Mouse (Mus musculus): ENCODE data around the gene Sema3g. TPM values are rescaled to one million over a fixed set of nuclear protein-coding genes. Genes with fewer than 3 reads are reported as not detected.

Sema3g gene
- polyA plus RNA-seq, 1 experiment from 2014 or later, result 0.93 TPM

- Histone ChIP-seq H3K4me1 (peaks cover 15% of the 10 kb centered on the region; the same call in 1 of the 2 replicates), H3K4me2 (no peak overlapping the region), H3K9ac (no peak overlapping the region), H3K9me3 (no peaks in the 10 kb centered on the region), H3K27ac (no peak overlapping the region), H3K36me3 (replicated peaks) (peaks cover 91% of the 10 kb centered on the region), H3K4me3 (replicated peaks) (no peak overlapping the region), H3K27me3 (no peaks in the 10 kb centered on the region)
- ATAC-seq (ENCODE audit: low FRiP score), result no peak
- WGBS, result 80% methylated on average over 16 of the region's 16 CpGs
Observed at GRCm38 (mm10) chr14:31197547-31198516, 19.8 kb upstream of the Sema3g start.

- Histone ChIP-seq H3K36me3 (replicated peaks) (peaks cover 91% of the 10 kb centered on the region), H3K27ac (no peak overlapping the region), H3K4me1 (peaks cover 21% of the 10 kb centered on the region), H3K4me3 (replicated peaks) (no peak overlapping the region), H3K9ac (no peak overlapping the region), H3K27me3 (no peaks in the 10 kb centered on the region), H3K4me2 (no peak overlapping the region), H3K9me3 (no peaks in the 10 kb centered on the region)
- no peak for ATAC-seq (ENCODE audit: low FRiP score)
- 96% methylated on average over 7 of the region's 7 CpGs for WGBS
Observed at GRCm38 (mm10) chr14:31199599-31199998, 18.1 kb upstream of the Sema3g start.

DNA sequence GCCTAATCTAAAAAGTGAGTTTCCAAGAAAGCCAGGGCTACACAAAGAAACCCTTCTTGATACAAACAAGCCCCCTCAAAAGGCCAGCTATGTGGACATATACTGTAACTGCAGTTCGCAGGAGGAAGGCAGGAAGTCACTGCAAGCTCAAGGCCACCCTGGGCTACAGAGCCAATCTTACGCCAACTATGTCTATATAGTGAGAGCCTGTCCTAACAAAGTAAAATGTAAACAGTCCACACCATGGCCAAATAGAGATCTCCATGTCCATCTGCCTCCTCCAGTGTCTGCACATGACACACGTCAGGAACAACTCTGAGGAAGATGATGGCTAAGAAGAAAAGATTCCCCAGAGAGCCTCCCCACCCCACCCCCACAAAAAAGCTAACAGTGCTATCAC lies 17.6 kb upstream of the Sema3g start:
- H3K4me2 ChIP-seq, result no peak overlapping the region
- no peaks in the 10 kb centered on the region for H3K27me3 ChIP-seq
- H3K9me3 ChIP-seq, result no peaks in the 10 kb centered on the region
- H3K4me3 ChIP-seq (replicated peaks), result no peak overlapping the region
- no peak overlapping the region for H3K9ac ChIP-seq
- no peak for ATAC-seq (ENCODE audit: low FRiP score)
- peaks cover 25% of the 10 kb centered on the region for H3K4me1 ChIP-seq
- no peak overlapping the region for H3K27ac ChIP-seq
- H3K36me3 ChIP-seq (replicated peaks), result peaks cover 87% of the 10 kb centered on the region
- WGBS, result 88% methylated on average over 3 of the region's 3 CpGs

DNA sequence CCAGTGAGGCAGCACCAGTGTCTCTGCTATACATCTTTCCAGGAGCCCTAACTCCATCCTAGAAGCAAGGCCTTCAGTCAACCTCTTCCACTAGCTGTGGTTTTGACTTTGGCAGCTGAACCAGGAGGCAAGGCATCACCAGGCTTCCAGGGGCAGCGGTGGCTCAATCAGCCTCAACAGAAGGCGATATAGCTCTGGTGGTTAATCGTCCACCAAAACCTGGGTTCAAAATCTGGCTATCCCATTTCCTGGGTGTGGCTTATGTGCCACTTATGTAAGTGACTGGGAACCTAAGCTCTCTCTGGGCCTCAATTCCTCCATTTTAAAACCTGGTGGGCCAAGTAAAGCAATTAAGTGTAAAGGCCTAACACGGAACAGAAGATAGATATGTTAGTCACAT lies 12.8 kb upstream of the Sema3g start:
- Histone ChIP-seq H3K9ac (peak overlapping the region; percentile 90), H3K4me2 (peak overlapping the region; percentile 72), H3K4me1 (peaks cover 24% of the 10 kb centered on the region), H3K27me3 (peaks cover 3% of the 10 kb centered on the region; the same call in 1 of the 2 replicates), H3K36me3 (replicated peaks) (peaks cover 47% of the 10 kb centered on the region), H3K4me3 (replicated peaks) (peak overlapping the region; percentile 74), H3K9me3 (no peaks in the 10 kb centered on the region), H3K27ac (peak overlapping the region; percentile 89)
- WGBS, result 81% methylated on average over 4 of the region's 4 CpGs
- no peak for ATAC-seq (ENCODE audit: low FRiP score)

DNA sequence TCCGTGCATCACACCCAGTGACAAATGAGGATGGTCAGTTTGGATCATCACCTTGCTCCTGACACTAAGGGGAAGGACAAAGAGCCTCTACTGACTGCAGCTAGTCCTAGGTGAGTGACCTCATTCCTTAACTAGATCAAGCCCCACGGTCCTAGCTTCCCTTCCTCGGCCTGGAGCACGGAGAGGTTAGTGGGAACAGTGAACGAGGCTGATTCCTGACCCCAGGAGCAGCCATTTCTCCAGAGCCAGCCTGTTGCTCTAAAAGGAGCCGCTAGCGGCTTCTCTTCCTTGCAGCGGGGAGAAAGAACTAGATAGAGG lies 12.5 kb upstream of the Sema3g start:
- peak overlapping the region; percentile 72 for H3K4me2 ChIP-seq
- H3K36me3 ChIP-seq (replicated peaks), result peaks cover 43% of the 10 kb centered on the region
- H3K9ac ChIP-seq, result peak overlapping the region; percentile 90
- peak overlapping the region; percentile 74 for H3K4me3 ChIP-seq (replicated peaks)
- H3K4me1 ChIP-seq, result peaks cover 24% of the 10 kb centered on the region
- H3K27me3 ChIP-seq, result peaks cover 3% of the 10 kb centered on the region; the same call in 1 of the 2 replicates
- WGBS, result 31% methylated on average over 8 of the region's 8 CpGs
- H3K9me3 ChIP-seq, result no peaks in the 10 kb centered on the region
- ATAC-seq (ENCODE audit: low FRiP score), result peak; percentile 10; the same call in 1 of the 2 replicates
- peak overlapping the region; percentile 89 for H3K27ac ChIP-seq

GRCm38 (mm10) chr14:31205562-31206467 lies 11.8 kb upstream of the Sema3g start:
- peak overlapping the region; percentile 89 for H3K27ac ChIP-seq
- peaks cover 3% of the 10 kb centered on the region; the same call in 1 of the 2 replicates for H3K27me3 ChIP-seq
- H3K36me3 ChIP-seq (replicated peaks), result peaks cover 37% of the 10 kb centered on the region
- H3K9me3 ChIP-seq, result no peaks in the 10 kb centered on the region
- ATAC-seq (ENCODE audit: low FRiP score), result peak; percentile 68
- peak overlapping the region; percentile 74 for H3K4me3 ChIP-seq (replicated peaks)
- peak overlapping the region; percentile 72 for H3K4me2 ChIP-seq
- 2% methylated on average over 39 of the region's 39 CpGs for WGBS
- H3K4me1 ChIP-seq, result peaks cover 24% of the 10 kb centered on the region
- peak overlapping the region; percentile 90 for H3K9ac ChIP-seq

GRCm38 (mm10) chr14:31206472-31206981 lies 11.1 kb upstream of the Sema3g start:
- Histone ChIP-seq H3K36me3 (replicated peaks) (peaks cover 30% of the 10 kb centered on the region), H3K4me2 (peak overlapping the region; percentile 72), H3K9me3 (no peaks in the 10 kb centered on the region), H3K4me1 (peaks cover 24% of the 10 kb centered on the region), H3K27ac (peak overlapping the region; percentile 89), H3K9ac (peak overlapping the region; percentile 90), H3K27me3 (peaks cover 3% of the 10 kb centered on the region; the same call in 1 of the 2 replicates), H3K4me3 (replicated peaks) (peak overlapping the region; percentile 74)
- ATAC-seq (ENCODE audit: low FRiP score), result peak; percentile 85
- WGBS, result under 1% methylated on average over 48 of the region's 48 CpGs

DNA sequence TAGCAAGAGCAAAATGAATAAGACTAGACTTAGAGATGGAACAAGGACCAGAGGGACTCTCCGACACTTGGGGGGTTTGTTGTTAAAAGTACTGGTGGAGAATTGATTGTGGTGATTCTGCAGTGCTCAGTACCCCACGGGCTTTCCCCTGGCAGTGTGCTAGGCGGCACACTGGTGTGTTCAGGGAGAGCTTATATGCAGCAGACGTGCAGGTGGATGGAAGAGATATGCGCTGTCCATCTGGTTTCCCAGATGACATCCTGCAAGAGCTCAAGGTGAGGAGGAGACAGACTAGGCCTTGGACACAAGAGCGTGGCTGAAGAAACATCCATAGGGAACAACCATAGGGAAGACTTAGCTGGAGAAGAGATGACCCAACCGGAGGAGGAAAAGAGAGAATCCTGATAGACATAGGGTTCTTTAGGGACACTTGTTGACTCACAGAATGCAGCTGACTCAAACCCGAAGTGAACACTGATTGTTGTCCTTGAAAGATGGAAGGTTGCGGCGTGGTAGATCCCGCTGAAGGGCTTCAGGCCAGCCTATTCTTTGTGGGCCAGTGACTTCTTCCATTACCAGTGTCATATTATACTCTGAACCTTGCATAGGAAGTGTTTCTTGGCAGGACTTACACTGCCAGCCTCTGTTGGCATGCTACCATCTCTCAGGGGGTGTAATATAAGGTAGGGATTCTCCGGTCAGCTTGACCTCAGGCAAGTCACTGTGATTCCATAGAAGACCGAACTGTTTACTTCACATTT lies 10.4 kb upstream of the Sema3g start:
- WGBS, result 85% methylated on average over 13 of the region's 13 CpGs
- ATAC-seq (ENCODE audit: low FRiP score), result peak; percentile 25
- Histone ChIP-seq H3K9ac (peak overlapping the region; percentile 90), H3K27me3 (peaks cover 3% of the 10 kb centered on the region; the same call in 1 of the 2 replicates), H3K27ac (peak overlapping the region; percentile 89; the same call in 1 of the 2 replicates), H3K4me2 (peak overlapping the region; percentile 72), H3K9me3 (no peaks in the 10 kb centered on the region), H3K4me3 (replicated peaks) (peak overlapping the region; percentile 74), H3K4me1 (peaks cover 24% of the 10 kb centered on the region), H3K36me3 (replicated peaks) (peaks cover 23% of the 10 kb centered on the region)

DNA sequence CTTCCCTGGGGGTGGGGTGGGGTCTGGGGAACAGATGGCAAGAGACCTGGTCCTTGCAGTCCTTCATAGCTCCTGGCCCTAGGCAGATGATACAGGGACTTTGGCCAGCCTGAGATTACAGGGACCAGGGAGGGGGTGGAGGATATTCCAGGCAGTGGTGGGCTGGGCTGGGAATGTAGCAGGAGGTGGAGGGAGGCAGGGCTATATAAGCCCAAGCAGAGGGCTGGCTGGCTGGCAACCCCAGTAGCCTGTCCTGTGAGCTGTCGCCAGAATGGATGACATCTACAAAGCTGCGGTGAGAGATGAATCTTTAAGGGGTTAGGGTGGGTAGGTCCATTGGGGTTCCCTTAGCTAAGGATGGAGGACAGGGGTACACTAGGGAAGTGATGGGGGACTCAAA lies 9.6 kb upstream of the Sema3g start, which contains the start of gene Tnnc1:
Tnnc1 (plus strand) TSS at position 229 of the 400 bp plus-strand sequence.
- peaks cover 3% of the 10 kb centered on the region; the same call in 1 of the 2 replicates for H3K27me3 ChIP-seq
- H3K4me3 ChIP-seq (replicated peaks), result peak within 1 kb of the TSS; percentile 74; the same call in 1 of the 2 replicates
- ATAC-seq (ENCODE audit: low FRiP score), result no peak
- H3K4me2 ChIP-seq, result peak within 1 kb of the TSS; percentile 72
- H3K36me3 ChIP-seq (replicated peaks), result peaks cover 14% of the 10 kb centered on the region
- 77% methylated on average over 2 of the region's 2 CpGs for WGBS
- H3K27ac ChIP-seq, result no peak within 1 kb of the TSS
- H3K9me3 ChIP-seq, result no peaks in the 10 kb centered on the region
- H3K4me1 ChIP-seq, result peaks cover 24% of the 10 kb centered on the region
- peak within 1 kb of the TSS; percentile 90 for H3K9ac ChIP-seq

- no peak overlapping the region for H3K4me2 ChIP-seq
- H3K9me3 ChIP-seq, result no peaks in the 10 kb centered on the region
- no peak for ATAC-seq (ENCODE audit: low FRiP score)
- no peak overlapping the region for H3K27ac ChIP-seq
- H3K36me3 ChIP-seq (replicated peaks), result peaks cover 4% of the 10 kb centered on the region
- H3K4me1 ChIP-seq, result peaks cover 19% of the 10 kb centered on the region
- peaks cover 7% of the 10 kb centered on the region; the same call in 1 of the 2 replicates for H3K27me3 ChIP-seq
- WGBS, result 80% methylated on average over 4 of the region's 4 CpGs
- no peak overlapping the region for H3K4me3 ChIP-seq (replicated peaks)
- no peak overlapping the region for H3K9ac ChIP-seq
Observed at GRCm38 (mm10) chr14:31209133-31209557, 8.5 kb upstream of the Sema3g start.

- Histone ChIP-seq H3K27me3 (peaks cover 16% of the 10 kb centered on the region), H3K4me2 (no peak overlapping the region), H3K36me3 (replicated peaks) (no peaks in the 10 kb centered on the region), H3K9ac (no peak overlapping the region), H3K27ac (no peak overlapping the region), H3K9me3 (no peaks in the 10 kb centered on the region), H3K4me1 (peaks cover 11% of the 10 kb centered on the region), H3K4me3 (replicated peaks) (no peak overlapping the region)
- WGBS, result 90% methylated on average over 6 of the region's 6 CpGs
- ATAC-seq (ENCODE audit: low FRiP score), result no peak
Observed at GRCm38 (mm10) chr14:31211854-31212253, 5.8 kb upstream of the Sema3g start.
